Mouse (Mus musculus) heart, postnatal 0 days (tissue): ENCODE measurements at regions not wholly inside any gene's neighbourhood (a gene's known extent, or its start where the extent isn't known, plus 50 kb on each side); places are given as distances from the start of the nearest gene placed in this dataset.

Source experiments
- ATAC-seq: fragments of 200-750 bp; cut with Nextera tagmentation; 2 replicates; pipeline ENCODE4 v1.8.0; 2017; ENCODE audit warnings: low read depth, moderate number of reproducible peaks, moderate library complexity; ENCODE audit not compliant: insufficient read depth
- DNase-seq: peaks from one replicate; pipeline ENCODE4 v3.0.0-alpha.2; 2016; ENCODE audit warnings: low spot score
- H3K27ac ChIP-seq: fragments of 300-500 bp; sonication (generic); 2 replicates; pipeline ENCODE4 v1.5.1; 2014; ENCODE audit warnings: low read depth, mild to moderate bottlenecking
- H3K27me3 ChIP-seq: fragments of 300-500 bp; sonication (generic); 2 replicates; pipeline ENCODE4 v1.6.1; 2014; ENCODE audit warnings: low read length, mixed read lengths; ENCODE audit not compliant: control insufficient read depth, insufficient read depth
- H3K36me3 ChIP-seq: fragments of 300-500 bp; sonication (generic); replicated peaks from 2 replicates; pipeline ENCODE4 v1.6.1; 2014; ENCODE audit warnings: low read length, mixed read lengths; ENCODE audit not compliant: control insufficient read depth, insufficient read depth
- H3K4me1 ChIP-seq: fragments of 300-500 bp; sonication (generic); 2 replicates; pipeline ENCODE4 v1.6.1; 2014; ENCODE audit warnings: antibody characterized with exemption; ENCODE audit not compliant: control insufficient read depth, insufficient read depth
- H3K4me2 ChIP-seq: fragments of 300-500 bp; sonication (generic); 2 replicates; pipeline ENCODE4 v1.6.1; 2014; ENCODE audit warnings: low read depth, mild to moderate bottlenecking, low read length, moderate library complexity
- H3K4me3 ChIP-seq: fragments of 300-500 bp; sonication (generic); 2 replicates; pipeline ENCODE4 v1.5.1; 2014; ENCODE audit warnings: low read depth, low read length
- H3K9ac ChIP-seq: fragments of 300-500 bp; sonication (generic); replicated peaks from 2 replicates; pipeline ENCODE4 v1.6.1; 2014; ENCODE audit warnings: low read depth, low read length, mixed read lengths
- H3K9me3 ChIP-seq: fragments of 300-500 bp; sonication (generic); replicated peaks from 2 replicates; pipeline ENCODE4 v1.6.1; 2016; ENCODE audit warnings: low read length; ENCODE audit not compliant: control insufficient read depth
- CTCF ChIP-seq: IDR thresholded peaks from 2 replicates; pipeline ENCODE4 v1.5.1; 2016; ENCODE audit warnings: antibody characterized with exemption, control low read depth, low read depth
- EP300 ChIP-seq: IDR thresholded peaks from 2 replicates; pipeline ENCODE4 v1.6.1; 2016; ENCODE audit warnings: antibody characterized with exemption, low read depth
- WGBS: fragments of 180-500 bp; shearing (Covaris S2); extraction: QIAGEN DNeasy Blood & Tissue Kit; methylation state at CpG from one replicate; pipeline ENCODE4 v1.1.7; 2014; 5-methylcytosine and 5-hydroxymethylcytosine counted together

DNA sequence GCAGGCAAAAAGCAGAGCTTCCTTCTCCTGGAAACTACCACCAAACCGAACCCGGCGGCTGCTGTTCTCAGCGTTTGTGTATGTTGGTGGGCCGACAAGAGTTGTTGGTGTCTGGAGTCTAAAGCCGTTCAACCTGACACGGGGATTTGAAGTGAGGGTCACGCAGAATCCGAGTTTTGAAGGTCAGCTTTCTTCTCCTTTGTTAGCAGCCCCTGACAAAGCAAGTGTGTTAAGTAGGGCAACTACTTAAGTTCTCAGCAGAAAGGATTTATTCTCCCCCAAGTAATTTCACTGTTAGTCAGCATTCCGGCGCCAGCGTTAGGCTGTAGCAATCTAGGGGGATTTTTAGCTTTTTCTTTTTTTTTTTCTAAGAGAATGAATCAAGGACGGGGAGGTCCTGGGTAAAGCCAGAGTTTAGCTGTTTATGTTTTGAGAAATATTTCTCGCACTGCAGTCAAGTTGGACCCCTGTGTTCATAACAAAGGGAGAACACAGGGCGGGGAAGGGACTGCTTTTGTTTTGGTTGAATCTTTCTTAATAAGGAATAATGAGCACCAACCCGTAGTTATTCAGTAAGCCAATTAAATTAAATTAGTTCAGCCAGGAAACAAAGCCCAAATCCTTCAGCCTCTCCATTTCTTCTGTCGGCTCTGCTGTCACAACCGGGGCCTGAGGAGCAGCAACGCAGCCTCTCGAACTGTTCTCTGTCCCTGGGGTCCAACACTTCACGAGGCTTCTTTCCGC is 138.8 kb upstream of the Zfp64 start:
- Histone ChIP-seq H3K27ac (no peak overlapping the region), H3K27me3 (no peaks in the 10 kb centered on the region), H3K4me3 (no peak overlapping the region), H3K9me3 (peaks cover 15% of the 10 kb centered on the region), H3K36me3 (no peaks in the 10 kb centered on the region), H3K4me1 (no peaks in the 10 kb centered on the region), H3K9ac (no peak overlapping the region), H3K4me2 (no peak overlapping the region)
- no peak for ATAC-seq
- DNase-seq = no peak
- WGBS = 81% methylated on average over 22 of the region's 22 CpGs
- TF ChIP-seq CTCF (no peak), EP300 (no peak)

DNA sequence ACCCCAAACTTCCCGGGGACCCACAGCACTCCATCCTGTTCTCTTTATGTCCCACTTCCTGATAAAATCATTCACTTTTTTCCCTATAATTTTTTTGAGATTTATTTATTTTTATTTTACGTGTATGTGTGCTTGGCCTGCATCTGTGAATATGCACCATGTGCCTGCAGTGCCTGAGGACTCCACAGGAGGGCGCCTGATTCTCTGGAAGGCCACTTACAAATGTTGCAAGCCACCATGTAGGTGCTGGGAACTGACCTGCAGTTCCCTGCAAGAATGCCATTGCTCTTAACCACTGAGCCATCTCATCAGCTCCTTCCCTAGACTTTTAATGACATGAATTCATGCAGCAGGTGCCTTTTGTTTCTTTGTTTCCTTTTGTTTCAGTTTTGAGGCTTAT is 134.9 kb upstream of the Zfp64 start:
- H3K27me3 ChIP-seq = no peaks in the 10 kb centered on the region
- H3K36me3 ChIP-seq = no peaks in the 10 kb centered on the region
- no peak overlapping the region for H3K4me3 ChIP-seq
- ATAC-seq = no peak
- 67% methylated on average over 3 of the region's 3 CpGs for WGBS
- H3K9ac ChIP-seq = no peak overlapping the region
- H3K4me1 ChIP-seq = no peaks in the 10 kb centered on the region
- no peak for DNase-seq
- no peak overlapping the region for H3K27ac ChIP-seq
- H3K4me2 ChIP-seq = no peak overlapping the region
- TF ChIP-seq EP300 (no peak), CTCF (no peak)
- H3K9me3 ChIP-seq = peaks cover 15% of the 10 kb centered on the region

DNA sequence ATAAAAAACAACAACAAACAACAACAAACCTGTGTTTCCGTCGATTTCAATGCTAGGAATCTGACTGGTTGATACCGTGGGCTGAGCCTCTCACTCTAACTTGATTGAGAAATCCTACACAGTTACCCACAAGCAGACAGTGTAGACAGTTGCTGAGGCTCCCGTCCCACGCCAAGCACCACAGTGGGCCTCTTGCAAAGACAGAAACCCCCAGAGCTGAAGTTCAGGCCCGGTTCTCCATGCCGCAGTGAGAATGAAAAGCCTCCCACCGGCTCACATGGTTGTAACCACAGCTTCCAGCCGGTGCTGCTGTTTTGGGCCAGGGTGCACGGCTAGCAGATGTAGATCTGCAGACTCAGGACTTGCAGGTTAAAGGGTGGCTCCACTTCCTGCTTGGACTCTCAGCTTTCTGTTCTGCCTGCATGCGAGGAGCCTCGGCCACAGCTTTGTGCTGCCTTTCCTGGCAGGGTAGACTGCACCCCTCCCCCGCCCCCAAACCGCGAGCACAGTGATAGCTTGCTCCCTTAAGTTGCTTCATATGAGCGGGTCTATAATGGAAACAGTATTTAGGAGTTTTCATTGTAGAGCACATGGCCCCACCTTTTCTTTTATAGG is 133.6 kb upstream of the Zfp64 start:
- Histone ChIP-seq H3K36me3 (no peaks in the 10 kb centered on the region), H3K4me1 (no peaks in the 10 kb centered on the region), H3K27me3 (no peaks in the 10 kb centered on the region), H3K9ac (no peak overlapping the region), H3K4me2 (no peak overlapping the region), H3K9me3 (peaks cover 20% of the 10 kb centered on the region), H3K4me3 (no peak overlapping the region), H3K27ac (no peak overlapping the region)
- no peak for DNase-seq
- TF ChIP-seq EP300 = no peak
- no peak for TF ChIP-seq CTCF
- 70% methylated on average over 16 of the region's 16 CpGs for WGBS
- no peak for ATAC-seq

DNA sequence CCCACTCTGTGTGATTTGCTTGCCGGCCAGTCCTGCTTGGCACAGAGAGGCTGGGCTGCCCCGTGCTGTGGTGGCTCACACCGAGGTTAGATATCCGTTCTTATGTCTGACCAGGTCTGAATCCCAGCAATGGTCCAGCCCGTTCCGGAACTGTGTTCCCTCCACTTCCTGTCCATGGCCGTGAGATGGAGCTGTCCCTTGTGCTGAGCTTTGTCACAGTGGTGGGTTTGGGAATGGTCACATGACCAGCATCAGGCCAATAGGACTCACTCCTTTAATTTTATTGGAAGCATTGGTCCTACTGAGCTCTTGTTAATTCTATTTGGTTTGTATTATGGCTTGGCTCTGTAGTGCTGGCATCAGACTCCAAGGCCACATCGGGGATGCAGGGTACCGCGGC is 132.9 kb upstream of the Zfp64 start:
- no peak for ATAC-seq
- H3K27me3 ChIP-seq = no peaks in the 10 kb centered on the region
- no peak overlapping the region for H3K4me2 ChIP-seq
- no peak overlapping the region for H3K9ac ChIP-seq
- TF ChIP-seq EP300 (no peak), CTCF (no peak)
- no peaks in the 10 kb centered on the region for H3K36me3 ChIP-seq
- H3K27ac ChIP-seq = no peak overlapping the region
- 73% methylated on average over 10 of the region's 10 CpGs for WGBS
- H3K4me1 ChIP-seq = no peaks in the 10 kb centered on the region
- no peak for DNase-seq
- H3K9me3 ChIP-seq = peaks cover 20% of the 10 kb centered on the region
- no peak overlapping the region for H3K4me3 ChIP-seq

DNA sequence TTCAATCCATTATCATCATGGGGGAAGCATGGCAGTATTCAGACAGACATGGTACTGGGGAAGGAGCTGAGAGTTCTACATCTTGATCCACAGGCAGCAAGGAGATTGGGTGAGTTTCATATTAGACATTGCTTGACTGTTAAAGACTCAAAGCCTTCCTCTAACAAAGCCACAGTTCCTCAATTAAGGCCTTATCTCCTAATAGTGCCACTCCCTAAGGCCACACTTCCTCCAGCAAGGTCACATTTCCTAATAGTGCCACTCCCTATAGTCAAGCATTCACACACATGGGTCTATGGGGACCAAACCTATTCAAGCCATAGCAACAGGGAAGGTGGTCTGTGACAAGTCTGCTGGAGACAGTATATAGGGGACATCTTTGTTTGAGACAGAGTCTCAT is 115.9 kb upstream of the Zfp64 start:
- Histone ChIP-seq H3K27ac (no peak overlapping the region), H3K4me3 (no peak overlapping the region), H3K9me3 (no peaks in the 10 kb centered on the region; the same call in 1 of the 2 replicates), H3K36me3 (no peaks in the 10 kb centered on the region), H3K9ac (no peak overlapping the region), H3K4me1 (no peaks in the 10 kb centered on the region), H3K4me2 (no peak overlapping the region), H3K27me3 (no peaks in the 10 kb centered on the region)
- ATAC-seq (no peak), DNase-seq (no peak)
- TF ChIP-seq CTCF (no peak), EP300 (no peak)
